Mouse (Mus musculus) left cerebral cortex, adult 18-20 months (tissue): ENCODE results near the gene Rel. TPM values are rescaled to one million over a fixed set of nuclear protein-coding genes. Genes with fewer than 3 reads are reported as not detected.

Source experiments
- total RNA-seq, 2 experiments: library from RNA; stranded (reverse); gene quantifications; 2 replicates each; pipeline ENCODE4 v1.2.3; 2021

Gene Rel
- total RNA-seq, 2 experiments from 2014 or later, result 3.4 to 3.5 TPM

Other genes starting within 250 kb of the Rel start
- not detected for gene 1700093K21Rik, start 249.8 kb downstream of the Rel start, total RNA-seq
- gene 0610010F05Rik, start 137.3 kb downstream of the Rel start, total RNA-seq, result 10 to 100 TPM; 32.7 to 39.9 TPM
- gene Pus10, start 105.3 kb downstream of the Rel start, total RNA-seq, result 10 to 100 TPM; 15.0 to 15.3 TPM
- gene Pex13, start 105.0 kb downstream of the Rel start, total RNA-seq, result 10 to 100 TPM; 24.4 to 27.0 TPM
- 10 to 100 TPM; 18.7 to 19.6 TPM for gene Papolg, start 124.3 kb upstream of the Rel start, total RNA-seq